Mouse (Mus musculus) adrenal gland, adult (tissue): ENCODE measurements around the gene Ctnnd1.
A peak's percentile ranks its signal among the peaks of the same experiment; 100 is the strongest.

ENCODE experiments used
- DNase-seq, 2 experiments: peaks; one replicate each; pipeline ENCODE4 v3.0.0; 2022 to 2023; ENCODE audit warnings: low spot score in 1 of 2; ENCODE audit not compliant: inconsistent age in 2 of 2

Ctnnd1 gene

DNA sequence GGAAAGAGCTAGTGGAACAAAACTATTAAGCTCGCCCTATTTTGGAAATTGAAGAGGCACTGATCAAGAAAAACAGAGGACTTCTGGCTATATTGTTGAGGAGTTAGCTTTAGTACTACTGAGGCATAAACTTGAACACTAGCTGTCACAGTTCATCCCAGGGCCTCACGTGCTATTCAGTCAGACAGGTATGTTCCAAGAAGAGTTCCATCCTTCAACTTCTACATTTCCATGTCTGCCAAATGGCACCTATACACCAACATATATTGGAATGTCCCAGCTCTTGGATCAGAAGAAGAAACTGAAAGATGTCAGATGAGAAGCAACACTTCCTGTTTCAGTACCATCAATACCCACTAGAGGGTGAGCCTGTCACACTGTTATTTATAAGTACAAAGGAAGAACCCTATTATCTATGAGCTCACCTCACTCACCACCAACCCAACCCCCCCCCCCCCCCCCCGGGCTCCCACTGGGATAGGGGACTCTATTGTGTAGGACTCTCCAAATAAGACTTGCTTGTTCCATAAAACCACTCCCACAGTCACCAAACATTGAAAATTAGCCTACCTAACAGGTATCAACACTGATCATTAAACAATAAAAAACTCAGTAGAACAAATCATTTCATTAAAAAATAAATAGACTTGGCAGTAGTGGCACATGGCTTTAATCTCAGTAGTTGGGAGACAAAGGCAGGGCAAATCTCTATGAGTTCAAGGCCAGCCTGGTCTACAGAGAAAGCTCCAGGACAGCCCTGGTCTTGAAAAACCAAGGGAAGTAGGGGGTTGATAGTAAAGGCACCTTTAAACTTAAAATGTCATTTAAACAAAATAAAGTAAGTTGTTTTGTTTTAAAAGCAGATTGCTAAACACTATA, 32.7 kb downstream of the Ctnnd1 start:
- peak in 1 of 2 experiments; percentile 87 for DNase-seq

DNA sequence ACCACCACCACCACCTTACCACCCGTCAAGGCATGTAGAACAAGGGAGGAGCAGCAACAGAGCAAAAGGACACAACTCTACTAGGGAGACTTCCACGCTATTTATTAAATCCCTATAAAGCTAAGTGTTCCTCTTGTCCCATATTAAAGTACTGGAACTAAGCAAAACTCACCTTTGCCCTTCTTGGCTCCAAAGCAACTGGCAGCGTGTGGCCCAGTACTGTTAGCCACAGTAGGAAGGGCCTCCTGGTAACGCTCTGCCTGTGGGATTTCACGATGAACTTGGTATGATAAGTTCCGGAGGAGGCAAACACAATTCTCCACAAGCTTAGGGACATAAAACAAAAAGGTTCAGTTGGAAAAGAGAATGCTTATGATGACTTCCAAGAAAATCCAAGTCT, 37.8 kb downstream of the Ctnnd1 start:
- DNase-seq: no peak

DNA sequence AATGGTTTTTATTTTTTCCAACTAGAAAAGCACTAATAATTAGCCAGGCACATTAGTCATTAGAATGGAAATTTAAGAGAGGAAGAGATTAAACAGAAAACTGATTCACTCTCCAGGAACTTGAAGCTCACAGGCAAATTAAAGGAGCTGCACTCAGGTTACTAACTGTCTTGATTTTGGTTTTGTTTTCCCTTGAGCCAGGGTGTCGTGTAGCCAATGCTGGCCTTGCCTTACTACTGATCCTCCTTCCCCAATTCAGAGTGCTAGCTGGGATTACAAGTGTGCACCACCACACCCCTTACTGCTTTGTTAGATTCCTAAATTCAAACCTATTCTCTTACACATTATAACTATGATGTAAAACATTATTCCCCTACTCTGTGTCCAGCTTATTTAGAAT, 42.7 kb downstream of the Ctnnd1 start:
- DNase-seq: no peak

DNA sequence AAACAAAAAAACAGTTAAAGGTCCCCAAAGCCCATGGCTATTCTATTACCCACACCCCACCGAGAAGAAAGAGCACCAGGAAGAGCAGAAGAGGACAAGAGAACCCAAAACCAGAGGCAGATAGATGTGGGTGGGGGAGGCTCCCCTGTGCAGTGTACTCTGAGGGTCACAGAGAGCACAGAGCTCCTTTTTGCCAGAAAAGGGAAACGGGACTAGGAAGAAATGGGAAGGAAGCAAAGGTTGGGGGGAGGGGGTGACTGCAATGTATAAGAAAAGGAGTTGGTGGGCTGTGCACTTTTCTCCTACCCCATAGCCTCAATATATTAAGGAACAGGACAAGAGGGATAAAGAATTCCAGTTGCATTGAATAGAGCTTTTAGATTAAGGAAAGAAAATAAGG, 49.6 kb downstream of the Ctnnd1 start:
- no peak for DNase-seq

DNA sequence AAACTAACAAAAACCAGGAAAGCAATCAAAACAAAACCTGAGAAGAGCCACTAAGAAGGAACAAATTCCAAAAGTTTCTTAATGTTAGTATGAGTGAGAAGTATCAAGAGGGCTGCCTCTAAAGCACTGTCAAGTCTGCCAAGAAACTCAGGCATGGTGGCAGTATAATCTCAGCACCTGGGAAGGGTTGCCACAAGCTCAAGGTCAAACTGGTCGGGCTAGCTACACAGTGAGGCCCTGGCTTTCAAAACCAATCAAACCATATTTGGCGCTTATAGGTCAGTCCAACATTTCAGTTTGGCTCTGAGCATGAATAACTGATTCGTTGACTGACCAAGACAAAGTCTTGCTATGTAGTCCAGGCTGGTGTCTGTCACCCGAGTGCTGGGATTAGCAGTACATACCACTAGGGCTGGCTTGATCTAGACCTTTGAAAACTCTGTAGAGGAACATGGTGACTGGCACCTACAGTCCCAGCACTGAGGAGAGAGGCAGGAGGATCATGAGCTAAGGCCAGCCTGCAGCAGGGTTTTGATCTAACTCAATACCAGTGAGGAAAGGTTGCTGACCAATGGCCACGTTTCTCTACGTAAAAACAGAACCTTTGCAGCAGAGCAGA, 51.2 kb downstream of the Ctnnd1 start:
- peak in 1 of 2 experiments; percentile 45 for DNase-seq

DNA sequence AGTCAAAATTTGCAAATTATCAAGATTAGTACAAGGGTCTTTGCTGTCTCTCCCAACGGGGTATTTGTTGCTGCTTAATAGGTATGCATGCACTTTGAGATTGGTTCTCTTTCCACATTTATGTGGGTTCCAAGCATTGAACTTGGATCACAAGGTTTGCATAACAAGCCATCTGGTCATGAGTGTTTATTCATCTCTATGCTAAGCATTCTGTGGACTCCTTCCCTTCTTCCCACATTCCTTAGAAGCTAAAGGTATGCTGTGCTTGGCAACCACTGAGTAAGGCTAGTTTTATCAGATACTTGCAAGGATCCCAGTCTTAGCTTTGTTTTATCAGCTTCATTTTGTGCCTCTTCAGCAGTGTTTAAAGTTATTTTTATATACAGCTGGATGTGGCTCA, 53.4 kb downstream of the Ctnnd1 start:
- DNase-seq: no peak

DNA sequence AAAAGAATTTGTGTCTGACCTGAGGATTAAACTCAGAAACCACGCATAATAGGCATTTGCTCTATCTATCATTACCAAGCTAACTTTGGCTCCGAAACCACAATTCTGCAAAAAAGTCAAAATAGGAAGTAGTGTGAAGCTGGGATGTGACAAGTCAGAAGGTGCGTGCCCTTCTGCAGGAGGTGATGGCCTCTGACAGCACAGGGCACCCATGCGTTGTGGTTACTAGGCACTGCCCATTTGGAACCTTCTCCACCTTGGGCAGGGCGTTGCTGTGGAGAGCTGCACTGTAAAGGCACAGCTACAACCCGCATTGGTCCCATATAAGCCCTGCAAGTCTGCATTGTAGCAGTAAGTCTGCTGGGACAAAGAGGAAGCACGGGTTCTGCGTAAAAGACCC, 57.8 kb downstream of the Ctnnd1 start:
- DNase-seq: no peak

DNA sequence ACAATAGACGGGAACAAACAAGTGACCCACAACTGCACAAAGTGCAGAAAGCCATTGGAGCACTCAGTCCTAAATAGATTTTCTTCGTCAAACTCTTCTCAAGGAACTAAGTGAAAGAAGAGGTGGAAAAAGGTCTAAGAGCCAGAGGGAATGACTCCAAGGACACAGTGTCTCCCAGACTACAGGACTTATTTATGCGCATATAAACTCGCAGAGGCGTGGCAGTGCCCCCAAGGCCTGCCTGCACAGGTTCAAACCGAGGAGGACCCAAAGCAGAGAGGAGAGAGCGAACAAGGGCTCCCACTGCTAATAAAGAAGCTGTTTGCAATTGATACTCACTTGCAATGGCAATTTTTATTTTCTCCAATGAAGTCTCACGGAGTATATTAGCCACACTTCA, 64.9 kb downstream of the Ctnnd1 start:
- DNase-seq: no peak

DNA sequence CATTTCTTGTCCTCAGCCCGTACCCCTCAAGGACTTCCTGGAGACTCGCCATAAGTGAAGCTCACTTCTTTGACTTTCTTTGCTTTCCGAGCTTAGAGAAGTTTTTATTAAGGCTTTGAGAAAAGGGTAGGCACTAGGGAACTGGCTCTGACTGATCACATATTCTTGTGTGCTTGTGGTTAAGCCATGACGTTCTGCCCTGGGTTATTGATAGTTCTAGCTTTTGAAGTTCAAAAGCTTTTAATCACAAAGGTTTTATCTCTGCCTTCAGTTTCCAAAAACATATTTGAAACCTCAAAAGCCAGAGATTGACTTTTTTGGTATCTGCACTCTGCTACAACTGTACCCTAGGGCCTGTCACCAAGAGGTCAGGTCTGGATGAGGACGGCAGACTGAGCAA, 68.3 kb downstream of the Ctnnd1 start:
- no peak for DNase-seq

DNA sequence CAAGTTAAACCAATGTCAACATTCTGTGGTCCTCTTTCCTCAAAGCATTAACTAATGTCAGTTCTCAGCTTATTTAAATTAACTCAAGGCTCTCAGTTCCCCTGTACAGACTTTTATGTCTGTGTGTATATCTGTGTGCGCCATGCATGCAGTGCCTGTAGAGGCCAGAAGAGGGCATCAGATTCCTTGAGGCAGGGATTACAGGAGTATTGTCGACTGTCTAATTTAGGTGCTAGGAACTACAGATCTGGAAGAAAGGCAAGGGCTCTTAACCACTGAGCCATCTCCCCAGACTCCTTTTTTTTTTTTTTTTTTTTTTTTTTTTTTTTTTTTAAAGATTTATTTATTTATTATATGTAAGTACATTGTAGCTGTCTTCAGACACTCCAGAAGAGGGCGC, 69.4 kb downstream of the Ctnnd1 start:
- DNase-seq: peak in 1 of 2 experiments; percentile 49

DNA sequence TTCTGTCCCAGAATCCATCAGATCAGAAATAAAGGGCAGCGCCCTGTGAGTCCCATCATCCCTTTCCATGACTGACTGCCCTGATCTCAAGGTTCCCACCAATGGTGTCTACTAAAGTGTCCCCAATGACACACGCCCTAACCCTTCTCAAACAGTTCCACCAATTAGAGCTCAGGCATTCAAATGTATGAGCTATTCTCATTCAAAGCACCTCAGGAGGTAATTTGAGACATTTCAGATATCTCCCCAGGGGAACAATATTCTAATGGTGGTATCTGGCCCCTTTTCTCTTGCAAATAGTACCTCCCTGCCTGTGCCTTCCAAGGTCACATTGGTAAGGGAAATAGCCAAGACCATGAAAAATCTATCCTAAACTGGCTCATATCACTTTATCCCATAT, 71.3 kb downstream of the Ctnnd1 start:
- no peak for DNase-seq

DNA sequence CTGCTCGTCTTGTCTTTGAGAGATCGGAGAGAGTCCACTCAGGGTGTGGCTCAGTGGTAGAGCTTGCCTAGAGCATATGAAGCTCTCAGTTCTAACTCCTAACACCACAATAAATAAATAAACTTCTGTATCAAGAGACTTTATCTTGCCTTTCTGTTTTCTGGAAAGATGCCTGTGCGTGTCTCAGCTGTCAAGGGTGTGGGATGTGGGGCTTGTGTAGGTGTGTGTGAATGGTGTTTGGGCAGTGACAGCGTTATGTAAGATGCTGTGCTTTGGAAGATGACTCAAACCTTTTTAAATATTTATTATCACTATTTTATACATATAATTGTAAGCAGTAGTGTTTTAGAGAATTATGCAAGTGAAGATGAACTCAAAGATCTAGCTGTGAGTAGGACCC, 76.4 kb downstream of the Ctnnd1 start:
- no peak for DNase-seq

DNA sequence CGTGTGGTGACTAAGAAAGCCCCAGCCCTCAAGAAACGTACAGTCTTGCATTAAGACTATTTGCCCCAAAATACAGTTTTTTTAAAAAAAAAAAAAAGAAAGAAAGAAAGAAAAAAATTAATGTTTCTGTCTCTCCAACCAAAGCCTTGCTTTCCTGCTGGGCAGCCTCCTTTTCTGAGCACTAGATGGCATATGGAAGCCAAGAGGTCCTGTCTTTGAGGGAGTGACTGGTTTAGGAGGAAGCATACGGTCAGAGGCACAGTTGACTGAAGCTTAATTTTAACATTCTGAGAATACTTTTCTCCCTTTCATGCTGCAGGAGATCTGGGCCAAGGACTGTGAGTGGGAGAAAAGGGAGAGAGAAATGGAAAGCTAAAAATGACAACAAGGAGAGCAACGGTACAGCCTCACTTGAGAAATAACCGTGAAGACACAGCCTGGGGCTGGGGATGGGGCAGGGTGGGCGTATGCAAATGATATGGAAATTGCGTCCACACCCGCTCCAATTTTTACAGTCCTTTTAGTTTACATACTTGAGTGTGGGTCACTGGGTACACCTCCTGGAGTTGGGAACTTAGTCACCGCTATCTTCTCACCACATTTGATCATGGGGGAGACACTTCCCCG, 93.6 kb downstream of the Ctnnd1 start:
- DNase-seq: peak; percentile 31 to 71

DNA sequence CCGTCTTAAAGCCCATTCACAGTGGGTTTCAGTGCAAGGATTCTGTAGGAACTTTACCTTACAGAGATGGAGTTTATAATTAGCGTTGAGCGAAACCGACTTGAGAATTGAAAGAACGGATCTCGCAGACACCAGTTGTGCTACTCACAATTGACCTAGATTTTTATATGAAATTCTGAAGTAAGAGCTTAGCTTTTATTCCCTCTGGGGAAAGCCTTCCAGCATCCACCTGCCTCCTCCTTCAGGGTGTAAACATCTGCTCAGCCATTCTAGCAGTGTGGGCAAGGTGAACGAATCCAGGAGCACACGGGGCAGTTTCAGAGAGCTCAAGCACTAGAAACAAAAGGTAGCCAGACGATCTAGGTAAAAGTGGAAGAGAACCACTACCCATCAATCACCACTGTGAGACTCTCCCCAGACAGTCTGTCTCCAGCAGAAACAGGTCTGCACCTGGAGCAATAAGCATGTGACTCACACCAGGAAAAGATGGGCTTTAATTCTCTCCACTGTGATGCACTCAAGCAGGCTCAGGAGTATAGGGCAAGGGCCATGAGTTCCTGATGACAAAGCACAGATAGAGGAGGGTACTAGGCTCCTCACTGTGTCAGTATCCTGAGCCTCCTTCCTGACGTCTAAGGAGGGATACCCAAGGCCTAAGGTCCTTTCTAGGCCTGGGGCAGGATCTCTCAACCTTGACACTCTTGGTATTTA, 99.0 kb downstream of the Ctnnd1 start:
- DNase-seq: no peak
